ENCODE assay signal across 11 mouse cellular contexts in genomic region chr9:61445711-61446222, GRCm38 (mm10).
DNase-seq lines count a peak whose midpoint lies in the region; ATAC-seq and TF ChIP-seq lines count a peak whose summit lies in the region.
"Had no signal": no experiment of that assay in that cellular context is flagged by ENCODE, and none has a peak within 500 bp of the region (broad histone marks: within the 10 kb centered on the region; RNA-seq: fewer than 3 reads in every experiment).

No protein-coding gene starts in this region.

- no peak overlapping the region for H3K9ac ChIP-seq in lung, postnatal 0 days (replicated peaks; ENCODE audit: low read depth)
- H3K9ac ChIP-seq: heart, embryonic 15.5 days had no signal

- no peak overlapping the region for H3K27ac ChIP-seq in lung, postnatal 0 days (ENCODE audit: low read length)
- H3K27ac ChIP-seq: heart, embryonic 15.5 days; layer of hippocampus, adult 2 months had no signal

- H3K9me3 ChIP-seq in lung, postnatal 0 days (ENCODE audit: low read length) = no peaks in the 10 kb centered on the region
- H3K9me3 ChIP-seq: heart, embryonic 15.5 days had no signal

- intact Hi-C loops in left cerebral cortex, postnatal 14 days (cut with DNase I) = no loop called here

- H3K27me3 ChIP-seq in lung, postnatal 0 days (replicated peaks; ENCODE audit: insufficient read depth, low read length) = 0 out of 2 replicates have a peak, but pooled peaks cover 18% of the 10 kb centered on the region

- H3K4me3 ChIP-seq in lung, postnatal 0 days (ENCODE audit: low read depth, low read length) = no peak overlapping the region
- H3K4me3 ChIP-seq: heart, embryonic 15.5 days; layer of hippocampus, adult 2 months had no signal

- TF ChIP-seq CTCF in lung, postnatal 0 days (IDR thresholded peaks at IDR 0.05) = no peak

- peak; percentile 68 for ATAC-seq in lung, postnatal 0 days

- H3K36me3 ChIP-seq in lung, postnatal 0 days (ENCODE audit: insufficient read depth, low read length) = no peaks in the 10 kb centered on the region
- H3K36me3 ChIP-seq: heart, embryonic 15.5 days had no signal

- 25% methylated on average over 5 of the region's 5 CpGs for WGBS in lung, postnatal 0 days

- no peak overlapping the region for H3K4me2 ChIP-seq in lung, postnatal 0 days (replicated peaks; ENCODE audit: low read depth, low read length)
- H3K4me2 ChIP-seq: heart, embryonic 15.5 days; liver, embryonic 11.5 days had no signal

- H3K4me1 ChIP-seq in lung, postnatal 0 days (ENCODE audit: insufficient read depth, low read depth, low read length) = no peaks in the 10 kb centered on the region

- TF ChIP-seq EP300 in lung, postnatal 0 days (IDR thresholded peaks at IDR 0.05) = no peak

- peak; percentile 54 for DNase-seq in lung, postnatal 0 days (ENCODE audit: low spot score)
- no peak for DNase-seq in lung, postnatal 10 days
- peak; percentile 11 for DNase-seq in adipocyte (ENCODE audit: low spot score)
- peak; percentile 33 to 36 for DNase-seq in gastrocnemius, adult 8-10 months (ENCODE audit: low spot score in 2 of 2)
- peak; percentile 41 for DNase-seq in mesoderm, embryonic 11.5 days (ENCODE audit: low read depth, low spot score)
- no peak for DNase-seq in layer of hippocampus, adult 9-11 months
- no peak for DNase-seq in left cerebral cortex, postnatal 14 days (ENCODE audit: low spot score in 2 of 2)
- DNase-seq: thymus, postnatal 36 days had no signal

Comparison
In these comparisons a context has a peak if more than half of its experiments do, and no peak if none do; other contexts are left out.
1. DNase-seq: peak in lung, postnatal 0 days (single experiment), adipocyte (single experiment), gastrocnemius, adult 8-10 months (2 of 2) and mesoderm, embryonic 11.5 days (single experiment); none in lung, postnatal 10 days (single experiment), layer of hippocampus, adult 9-11 months (single experiment) and left cerebral cortex, postnatal 14 days (0 of 2).